Mouse (Mus musculus) forebrain, embryonic 11.5 days (tissue): ENCODE results near the gene Hlf. TPM values are rescaled to one million over a fixed set of nuclear protein-coding genes. Genes with fewer than 3 reads are reported as not detected.

Experiments
- ATAC-seq: fragments of 200-750 bp; cut with Nextera tagmentation; replicated peaks from 2 replicates; pipeline ENCODE4 v1.8.0; 2017; ENCODE audit warnings: moderate TSS enrichment; ENCODE audit not compliant: low FRiP score
- DNase-seq: peaks from one replicate; pipeline ENCODE4 v3.0.0-alpha.2; 2017; ENCODE audit warnings: low spot score
- H3K27ac ChIP-seq: fragments of 300-500 bp; sonication (generic); 2 replicates; pipeline ENCODE4 v1.5.1; 2014; ENCODE audit warnings: low read depth, low read length
- H3K27me3 ChIP-seq: fragments of 300-500 bp; sonication (generic); 2 replicates; pipeline ENCODE4 v1.6.1; 2014; ENCODE audit warnings: mild to moderate bottlenecking, low read length, mixed read lengths; ENCODE audit not compliant: control insufficient read depth, insufficient read depth
- H3K36me3 ChIP-seq: fragments of 300-500 bp; sonication (generic); 2 replicates; pipeline ENCODE4 v1.6.1; 2014; ENCODE audit warnings: mild to moderate bottlenecking, low read length, moderate library complexity, mixed read lengths; ENCODE audit not compliant: control insufficient read depth, insufficient read depth
- H3K4me1 ChIP-seq: fragments of 300-500 bp; sonication (generic); replicated peaks from 2 replicates; pipeline ENCODE4 v1.6.1; 2014; ENCODE audit warnings: low read length, mixed read lengths; ENCODE audit not compliant: control insufficient read depth, insufficient read depth
- H3K4me2 ChIP-seq: fragments of 300-500 bp; sonication (generic); 2 replicates; pipeline ENCODE4 v1.6.1; 2014; ENCODE audit warnings: low read depth, mild to moderate bottlenecking, low read length, moderate library complexity, mixed read lengths; ENCODE audit not compliant: severe bottlenecking
- H3K4me3 ChIP-seq: fragments of 300-500 bp; sonication (generic); 2 replicates; pipeline ENCODE4 v1.5.1; 2014; ENCODE audit warnings: low read depth, low read length
- H3K9ac ChIP-seq: fragments of 300-500 bp; sonication (generic); 2 replicates; pipeline ENCODE4 v1.6.1; 2014; ENCODE audit warnings: low read length
- H3K9me3 ChIP-seq: fragments of 300-500 bp; sonication (generic); 2 replicates; pipeline ENCODE4 v1.6.1; 2016; ENCODE audit warnings: low read length, mixed read lengths; ENCODE audit not compliant: control insufficient read depth
- WGBS: fragments of 180-500 bp; shearing (Covaris S2); extraction: QIAGEN DNeasy Blood & Tissue Kit; methylation state at CpG from one replicate; pipeline ENCODE4 v1.1.7; 2014; 5-methylcytosine and 5-hydroxymethylcytosine counted together
- polyA plus RNA-seq: library from polyadenylated mRNA; unstranded; fragments of >200 nt; fragmentation: Nextera tagmentation; extraction: Ambion mirVana; gene quantifications from 2 replicates; pipeline ENCODE4 v1.2.1, GENCODE M21; 2014

Gene Hlf
- polyA plus RNA-seq, 1 experiment from 2014 or later = 2.2 TPM

DNA sequence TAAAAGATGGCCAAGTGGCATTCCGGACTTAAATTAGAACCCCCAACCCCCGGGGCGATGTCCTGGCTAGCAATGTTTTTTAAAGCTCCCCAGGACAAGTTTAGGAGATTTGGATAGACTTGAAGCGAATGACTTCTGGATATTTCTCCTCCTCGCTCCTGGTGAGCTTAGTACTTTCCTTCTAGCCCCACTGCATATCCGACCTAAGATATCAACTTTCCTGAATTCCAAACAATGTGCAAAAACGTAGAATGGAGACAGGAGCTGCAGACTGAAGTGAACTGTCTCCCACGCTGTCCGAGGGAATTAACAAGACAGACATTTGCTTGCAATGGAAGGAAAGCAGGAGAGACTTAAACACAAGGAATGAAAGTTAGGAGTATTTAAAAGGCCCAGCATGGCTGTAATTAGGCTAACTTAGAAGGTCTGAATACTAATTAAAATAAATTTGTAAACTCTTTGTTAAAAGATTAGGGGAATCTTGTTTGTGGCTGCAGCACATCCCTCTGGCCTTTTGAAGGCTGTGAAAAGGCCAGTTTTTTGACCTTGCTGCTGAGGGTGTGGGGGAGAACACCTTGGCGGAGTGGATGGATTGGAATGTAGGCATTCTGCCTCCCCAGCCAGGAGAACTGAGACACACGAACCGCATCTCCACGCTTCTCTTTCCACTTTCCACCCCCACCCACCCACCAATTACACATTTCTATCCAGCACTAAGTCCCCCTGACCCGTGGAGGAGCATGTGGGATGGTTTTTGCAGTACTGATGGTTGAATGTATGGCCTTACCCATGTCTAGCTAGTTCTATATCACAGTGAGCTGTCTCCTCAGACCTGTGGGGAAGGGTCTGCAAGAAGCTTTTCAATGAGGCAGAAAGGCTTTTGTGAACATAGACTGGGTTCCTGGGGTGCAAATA lies 833 bp upstream of the Hlf start:
- H3K27me3 ChIP-seq = peaks cover 31% of the 10 kb centered on the region
- H3K4me3 ChIP-seq = peak overlapping the region; percentile 39
- ATAC-seq = no peak
- DNase-seq = no peak
- peak overlapping the region; percentile 90 for H3K4me2 ChIP-seq
- H3K9me3 ChIP-seq = no peaks in the 10 kb centered on the region
- peaks cover 15% of the 10 kb centered on the region for H3K4me1 ChIP-seq
- no peak overlapping the region for H3K27ac ChIP-seq
- no peak overlapping the region; the same call in 1 of the 2 replicates for H3K9ac ChIP-seq
- 4% methylated on average over 14 of the region's 14 CpGs for WGBS
- H3K36me3 ChIP-seq = no peaks in the 10 kb centered on the region

DNA sequence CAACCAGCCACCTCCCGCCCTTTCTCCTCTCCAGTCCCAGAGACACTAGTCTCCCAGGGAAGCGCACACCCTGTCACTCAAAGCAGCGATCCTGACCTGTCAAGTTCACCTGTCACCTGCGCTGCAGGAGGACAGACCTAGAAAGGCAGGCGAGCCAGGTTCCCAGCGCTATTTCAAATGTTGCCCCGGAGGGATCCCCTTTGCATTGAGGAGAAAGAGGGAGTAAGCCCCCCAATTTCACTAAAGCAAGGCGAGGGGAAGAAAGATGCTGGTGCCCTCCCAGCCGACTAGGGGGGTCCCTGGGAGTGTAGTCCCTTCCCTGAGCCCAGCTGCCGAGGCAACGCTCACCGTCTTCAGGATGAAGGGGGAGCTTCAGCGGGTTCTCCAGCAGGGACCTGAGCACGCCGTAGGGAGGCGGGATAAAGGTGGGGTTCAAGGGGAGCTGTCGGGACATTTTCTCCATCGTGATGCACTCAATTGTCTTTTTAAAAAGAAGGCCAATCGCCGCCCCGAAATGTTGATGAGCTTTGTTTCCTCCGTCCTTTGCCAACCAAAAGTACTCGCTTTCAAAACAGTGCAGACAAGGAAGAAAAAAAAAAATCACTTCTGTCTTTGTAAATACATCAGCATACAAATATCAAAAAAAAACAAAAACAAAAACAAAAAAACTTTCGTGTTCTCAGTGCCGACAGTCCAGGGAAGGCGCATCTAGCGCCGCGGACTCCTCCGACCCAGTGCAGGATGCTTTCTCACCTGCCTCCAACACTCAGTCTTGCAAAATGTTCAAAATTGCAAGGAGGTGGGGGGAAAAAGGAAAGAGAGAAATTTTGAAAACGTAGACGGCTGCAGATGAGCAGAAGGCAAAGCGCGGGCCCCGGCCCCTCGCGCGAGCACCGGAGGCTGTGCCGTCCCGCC lies 536 bp downstream of the Hlf start:
- Histone ChIP-seq H3K9ac (peak overlapping the region; percentile 33), H3K4me3 (peak overlapping the region; percentile 39), H3K4me1 (peaks cover 15% of the 10 kb centered on the region), H3K4me2 (peak overlapping the region; percentile 90), H3K27me3 (peaks cover 35% of the 10 kb centered on the region), H3K27ac (no peak overlapping the region), H3K9me3 (no peaks in the 10 kb centered on the region), H3K36me3 (no peaks in the 10 kb centered on the region)
- under 1% methylated on average over 41 of the region's 41 CpGs for WGBS
- DNase-seq (peak; percentile 72), ATAC-seq (peak; percentile 76)

- under 1% methylated on average over 36 of the region's 36 CpGs for WGBS
- Histone ChIP-seq H3K27me3 (peaks cover 35% of the 10 kb centered on the region), H3K4me2 (peak overlapping the region; percentile 90), H3K4me3 (peak overlapping the region; percentile 39), H3K27ac (no peak overlapping the region), H3K9me3 (no peaks in the 10 kb centered on the region), H3K9ac (no peak overlapping the region; the same call in 1 of the 2 replicates), H3K4me1 (peaks cover 15% of the 10 kb centered on the region), H3K36me3 (no peaks in the 10 kb centered on the region)
- ATAC-seq (0 out of 2 replicates have a peak, but pooled peaks have one; percentile 22), DNase-seq (no peak)
Observed at GRCm38 (mm10) chr11:90389174-90389901, 1.4 kb downstream of the Hlf start.

DNA sequence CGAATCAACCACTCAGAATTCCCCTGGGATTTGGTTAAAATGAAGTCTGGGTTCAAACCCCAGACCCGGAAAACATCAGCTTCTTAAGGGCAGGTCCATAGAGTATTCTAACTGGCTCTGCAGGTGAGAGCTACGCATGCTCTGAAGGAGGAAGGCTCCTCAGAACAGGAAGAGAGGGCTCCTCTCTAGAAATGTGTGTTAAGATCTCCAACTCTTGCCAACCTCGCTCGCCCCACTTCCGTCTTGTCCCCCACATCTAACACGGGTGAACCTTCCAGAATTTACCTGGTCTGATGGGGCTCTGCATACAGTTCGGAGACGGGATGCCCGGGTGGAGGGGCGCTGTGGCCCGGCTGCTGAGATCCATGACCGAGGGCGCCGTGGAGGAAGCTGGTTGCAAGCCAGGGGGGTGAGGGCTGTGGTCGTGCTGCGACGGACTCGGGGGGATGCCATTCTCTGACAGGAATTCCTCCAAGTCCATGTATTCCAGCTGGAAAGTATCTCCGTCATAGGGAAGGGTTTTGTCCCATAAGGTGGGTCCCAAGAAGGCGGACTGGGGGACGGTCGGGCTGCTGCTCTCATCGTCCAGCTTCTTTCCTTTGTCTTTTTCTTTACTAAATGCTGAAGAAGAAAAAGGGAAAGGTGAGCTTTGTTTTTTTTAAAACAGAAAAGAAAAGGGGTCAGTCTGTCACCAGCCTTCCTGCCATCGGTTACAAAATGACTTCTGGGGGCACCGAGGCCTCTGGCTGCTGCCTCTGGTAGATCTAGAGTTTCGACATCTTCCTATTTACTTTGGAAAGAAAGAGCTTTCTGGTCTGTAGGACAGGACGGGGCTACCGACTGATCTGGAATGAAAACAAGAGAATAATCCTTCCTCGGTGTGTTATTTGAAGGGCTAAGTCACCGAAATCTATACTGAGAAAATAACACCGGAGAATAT lies 2.9 kb downstream of the Hlf start:
- no peak for ATAC-seq
- H3K9ac ChIP-seq = no peak overlapping the region
- peaks cover 35% of the 10 kb centered on the region for H3K27me3 ChIP-seq
- DNase-seq = no peak
- H3K9me3 ChIP-seq = no peaks in the 10 kb centered on the region
- no peaks in the 10 kb centered on the region for H3K36me3 ChIP-seq
- WGBS = 40% methylated on average over 32 of the region's 32 CpGs
- H3K27ac ChIP-seq = no peak overlapping the region
- H3K4me1 ChIP-seq = peaks cover 15% of the 10 kb centered on the region
- peak overlapping the region; percentile 8; the same call in 1 of the 2 replicates for H3K4me2 ChIP-seq
- no peak overlapping the region for H3K4me3 ChIP-seq

DNA sequence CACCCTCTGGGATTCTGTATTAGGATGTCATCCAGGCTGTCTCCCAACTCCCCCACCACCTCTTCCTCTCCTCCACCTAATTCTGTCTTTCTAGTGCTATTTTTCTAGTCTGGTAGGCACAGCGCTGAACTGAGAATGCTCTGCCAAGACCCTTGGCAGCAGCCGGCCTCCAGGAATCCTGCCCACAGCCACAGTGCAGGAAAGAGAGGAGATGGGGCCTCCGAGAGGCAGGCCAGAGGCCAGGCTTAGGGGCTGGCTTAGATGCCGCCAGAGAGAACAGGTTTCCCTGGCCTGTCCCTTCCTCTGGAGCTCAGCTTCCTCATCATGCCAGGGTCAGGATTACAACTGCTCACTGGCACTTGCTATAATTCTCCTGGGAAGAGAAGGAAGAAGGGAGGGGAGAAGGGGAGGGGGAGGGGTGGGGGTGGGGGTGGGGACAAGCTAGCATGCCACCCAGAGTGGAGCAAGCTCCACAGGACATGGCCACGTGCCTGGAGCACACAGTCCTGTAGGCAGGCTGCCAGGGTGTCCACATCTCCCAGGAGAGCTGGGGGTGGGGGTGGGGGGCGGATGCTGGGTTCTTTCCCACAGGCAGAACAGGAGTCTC lies 8.6 kb downstream of the Hlf start:
- no peak overlapping the region for H3K4me3 ChIP-seq
- no peak overlapping the region for H3K4me2 ChIP-seq
- H3K27me3 ChIP-seq = peaks cover 7% of the 10 kb centered on the region
- H3K9me3 ChIP-seq = no peaks in the 10 kb centered on the region
- H3K9ac ChIP-seq = no peak overlapping the region
- WGBS = 33% methylated on average over 6 of the region's 6 CpGs
- peaks cover 2% of the 10 kb centered on the region; the same call in 1 of the 2 replicates for H3K4me1 ChIP-seq
- H3K36me3 ChIP-seq = no peaks in the 10 kb centered on the region
- DNase-seq (no peak), ATAC-seq (0 out of 2 replicates have a peak, but pooled peaks have one; percentile 49)
- no peak overlapping the region for H3K27ac ChIP-seq

DNA sequence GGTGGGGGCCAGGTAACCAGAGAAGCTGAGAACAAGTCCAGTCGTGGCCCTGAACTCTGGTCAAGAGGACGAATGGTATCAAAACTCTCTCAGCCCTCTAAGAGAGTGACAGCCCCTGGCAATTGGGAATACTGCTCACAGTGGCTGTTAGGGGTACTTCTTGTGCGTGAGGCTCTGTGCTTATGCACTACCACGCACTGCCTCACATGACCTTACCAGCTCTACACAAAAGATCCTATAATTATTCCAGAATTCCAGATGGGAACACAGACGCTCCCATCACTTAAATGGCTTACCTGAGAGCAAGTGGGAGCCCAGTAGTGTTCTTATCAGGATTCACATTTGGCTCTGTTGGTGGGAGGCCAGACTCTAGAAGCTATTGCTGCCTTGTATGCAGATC lies 9.6 kb downstream of the Hlf start:
- Histone ChIP-seq H3K4me1 (peaks cover 2% of the 10 kb centered on the region; the same call in 1 of the 2 replicates), H3K27ac (no peak overlapping the region), H3K9me3 (no peaks in the 10 kb centered on the region), H3K27me3 (peaks cover 3% of the 10 kb centered on the region; the same call in 1 of the 2 replicates), H3K4me3 (no peak overlapping the region), H3K9ac (no peak overlapping the region), H3K36me3 (no peaks in the 10 kb centered on the region), H3K4me2 (no peak overlapping the region)
- no peak for DNase-seq
- WGBS = 46% methylated on average over 5 of the region's 5 CpGs
- ATAC-seq = no peak

GRCm38 (mm10) chr11:90380131-90380685 lies 10.5 kb downstream of the Hlf start:
- Histone ChIP-seq H3K4me2 (no peak overlapping the region), H3K27ac (no peak overlapping the region), H3K9ac (no peak overlapping the region), H3K27me3 (no peaks in the 10 kb centered on the region), H3K9me3 (no peaks in the 10 kb centered on the region), H3K36me3 (no peaks in the 10 kb centered on the region), H3K4me3 (no peak overlapping the region), H3K4me1 (peaks cover 2% of the 10 kb centered on the region; the same call in 1 of the 2 replicates)
- ATAC-seq = no peak
- WGBS = 83% methylated on average over 10 of the region's 10 CpGs
- no peak for DNase-seq
